Mouse (Mus musculus) liver, embryonic 14.5 days (tissue): ENCODE results near the gene Ndrg4. TPM values are rescaled to one million over a fixed set of nuclear protein-coding genes. Genes with fewer than 3 reads are reported as not detected.

Experiments
- ATAC-seq: fragments of 200-750 bp; cut with Nextera tagmentation; 2 replicates; pipeline ENCODE4 v1.8.0; 2017; ENCODE audit warnings: moderate number of reproducible peaks, mild to moderate bottlenecking, moderate library complexity; ENCODE audit not compliant: insufficient read depth
- DNase-seq, 3 experiments: peaks; one replicate each; pipeline ENCODE4 v3.0.0-alpha.2; 2012 to 2013; ENCODE audit warnings: low read depth in 3 of 3, low spot score in 3 of 3
- H3K27ac ChIP-seq: fragments of 300-500 bp; sonication (generic); 2 replicates; pipeline ENCODE4 v1.5.1; 2014; ENCODE audit warnings: moderate library complexity, mild to moderate bottlenecking, control low read depth, inconsistent platforms
- H3K27me3 ChIP-seq: fragments of 300-500 bp; sonication (generic); 2 replicates; pipeline ENCODE4 v1.6.1; 2014; ENCODE audit warnings: mild to moderate bottlenecking, low read length, moderate library complexity; ENCODE audit not compliant: control insufficient read depth, insufficient read depth
- H3K36me3 ChIP-seq: fragments of 300-500 bp; sonication (generic); replicated peaks from 2 replicates; pipeline ENCODE4 v1.6.1; 2014; ENCODE audit warnings: low read depth; ENCODE audit not compliant: control insufficient read depth, insufficient read depth
- H3K4me1 ChIP-seq, 2 experiments: fragments of 200-500 bp in 1 of 2; fragments of 300-500 bp in 1 of 2; sonication (generic) in 1 of 2; replicated peaks; 2 replicates each; pipeline ENCODE4 v1.6.1; 2012 to 2014; ENCODE audit warnings: antibody characterized with exemption in 1 of 2, inconsistent platforms in 1 of 2, low read length in 1 of 2; ENCODE audit not compliant: control insufficient read depth in 2 of 2, insufficient read depth in 2 of 2
- H3K4me2 ChIP-seq: fragments of 300-500 bp; sonication (generic); 2 replicates; pipeline ENCODE4 v1.6.1; 2014; ENCODE audit warnings: low read depth, mild to moderate bottlenecking, control low read depth, moderate library complexity
- H3K4me3 ChIP-seq, 2 experiments: fragments of 200-500 bp in 1 of 2; fragments of 300-500 bp in 1 of 2; sonication (generic) in 1 of 2; 2 replicates each; pipeline ENCODE4 v1.5.1; 2012 to 2014; ENCODE audit warnings: low read depth in 2 of 2, low read length in 2 of 2, mild to moderate bottlenecking in 2 of 2, control low read depth in 1 of 2, inconsistent platforms in 1 of 2, moderate library complexity in 1 of 2; ENCODE audit not compliant: insufficient read depth in 1 of 2
- H3K9ac ChIP-seq: fragments of 300-500 bp; sonication (generic); replicated peaks from 2 replicates; pipeline ENCODE4 v1.6.1; 2014; ENCODE audit warnings: mild to moderate bottlenecking, control low read depth, moderate library complexity
- H3K9me3 ChIP-seq: fragments of 300-500 bp; sonication (generic); 2 replicates; pipeline ENCODE4 v1.6.1; 2016; ENCODE audit warnings: low read length, mixed read lengths; ENCODE audit not compliant: control insufficient read depth
- CTCF ChIP-seq: IDR thresholded peaks from 2 replicates; pipeline ENCODE4 v1.5.1; 2016; ENCODE audit warnings: antibody characterized with exemption, low read depth, control low read depth
- EP300 ChIP-seq: IDR thresholded peaks from 2 replicates; pipeline ENCODE4 v1.6.1; 2016; ENCODE audit warnings: antibody characterized with exemption, low read depth
- WGBS: fragments of 180-500 bp; shearing (Covaris S2); extraction: QIAGEN DNeasy Blood & Tissue Kit; methylation state at CpG from one replicate; pipeline ENCODE4 v1.1.7; 2014; ENCODE audit not compliant: insufficient replicate concordance; 5-methylcytosine and 5-hydroxymethylcytosine counted together
- polyA plus RNA-seq, 2 experiments: library from polyadenylated mRNA; depleted of rRNA in 1 of 2; stranded (reverse) in 1 of 2; unstranded in 1 of 2; fragments of >200 nt; fragmentation: Nextera tagmentation in 1 of 2; extraction: Ambion mirVana in 1 of 2; gene quantifications; 2 replicates each; pipeline versions ENCODE4 v1.2.1 to v1.2.3; 2012 to 2014

Ndrg4 gene
- polyA plus RNA-seq, 2 experiments, result 0.62 to 0.81 TPM

GRCm38 (mm10) chr8:95648251-95648650, 28.5 kb upstream of the Ndrg4 start:
- Histone ChIP-seq H3K4me3 (no peak overlapping the region), H3K27me3 (no peaks in the 10 kb centered on the region), H3K9me3 (no peaks in the 10 kb centered on the region), H3K36me3 (peaks cover 4% of the 10 kb centered on the region; the same call in 1 of the 2 replicates), H3K4me1 (peaks cover 0 to 4% of the 10 kb centered on the region in 2 experiments; a peak in 2 of 4 replicates), H3K4me2 (no peak overlapping the region), H3K9ac (no peak overlapping the region), H3K27ac (no peak overlapping the region)
- 25% methylated on average over 3 of the region's 3 CpGs for WGBS
- ATAC-seq (peak; percentile 62; the same call in 1 of the 2 replicates), DNase-seq (no peak)
- no peak for TF ChIP-seq CTCF
- no peak for TF ChIP-seq EP300

GRCm38 (mm10) chr8:95653351-95653750, 23.4 kb upstream of the Ndrg4 start:
- H3K9ac ChIP-seq, result no peak overlapping the region
- no peaks in the 10 kb centered on the region for H3K36me3 ChIP-seq
- peaks cover 0 to under 1% of the 10 kb centered on the region in 2 experiments; a peak in 1 of 4 replicates for H3K4me1 ChIP-seq
- no peak for ATAC-seq
- no peaks in the 10 kb centered on the region for H3K27me3 ChIP-seq
- H3K4me2 ChIP-seq, result no peak overlapping the region
- H3K4me3 ChIP-seq, result no peak overlapping the region
- 54% methylated on average over 5 of the region's 5 CpGs for WGBS
- no peak overlapping the region for H3K27ac ChIP-seq
- no peak for DNase-seq
- no peaks in the 10 kb centered on the region for H3K9me3 ChIP-seq
- no peak for TF ChIP-seq EP300
- no peak for TF ChIP-seq CTCF

- no peak for TF ChIP-seq EP300
- no peak for TF ChIP-seq CTCF
- WGBS, result 69% methylated on average over 7 of the region's 7 CpGs
- H3K36me3 ChIP-seq, result no peaks in the 10 kb centered on the region
- H3K4me1 ChIP-seq, result no peaks in the 10 kb centered on the region
- H3K4me3 ChIP-seq, result no peak overlapping the region
- no peak overlapping the region for H3K9ac ChIP-seq
- H3K4me2 ChIP-seq, result no peak overlapping the region
- no peak for ATAC-seq
- no peak for DNase-seq
- H3K27ac ChIP-seq, result no peak overlapping the region
- H3K27me3 ChIP-seq, result no peaks in the 10 kb centered on the region
- no peaks in the 10 kb centered on the region for H3K9me3 ChIP-seq
Observed at GRCm38 (mm10) chr8:95655831-95656230, 20.9 kb upstream of the Ndrg4 start.

- WGBS, result 48% methylated on average over 5 of the region's 5 CpGs
- Histone ChIP-seq H3K36me3 (no peaks in the 10 kb centered on the region), H3K4me3 (no peak overlapping the region), H3K9me3 (no peaks in the 10 kb centered on the region), H3K27ac (no peak overlapping the region), H3K9ac (no peak overlapping the region), H3K4me1 (no peaks in the 10 kb centered on the region), H3K27me3 (no peaks in the 10 kb centered on the region), H3K4me2 (no peak overlapping the region)
- DNase-seq (no peak), ATAC-seq (no peak)
- TF ChIP-seq EP300 (no peak), CTCF (no peak)
Observed at GRCm38 (mm10) chr8:95656316-95657002, 20.3 kb upstream of the Ndrg4 start.

GRCm38 (mm10) chr8:95657523-95657922, 19.3 kb upstream of the Ndrg4 start:
- DNase-seq (no peak), ATAC-seq (no peak)
- Histone ChIP-seq H3K36me3 (no peaks in the 10 kb centered on the region), H3K9me3 (no peaks in the 10 kb centered on the region), H3K4me2 (no peak overlapping the region), H3K27me3 (no peaks in the 10 kb centered on the region), H3K27ac (no peak overlapping the region), H3K4me1 (no peaks in the 10 kb centered on the region), H3K4me3 (no peak overlapping the region), H3K9ac (no peak overlapping the region)
- WGBS, result 43% methylated on average over 2 of the region's 2 CpGs
- no peak for TF ChIP-seq EP300
- no peak for TF ChIP-seq CTCF
